Mouse (Mus musculus) megakaryocyte, embryonic 14.5 days (primary cell): ENCODE data around the gene Gstm6.

ENCODE experiments used
- FLI1 ChIP-seq: IDR thresholded peaks from 2 replicates; pipeline ENCODE4 v1.6.1; 2012; ENCODE audit warnings: low read length, inconsistent platforms, mixed read lengths
- GATA1 ChIP-seq: IDR thresholded peaks from 3 replicates; pipeline ENCODE4 v1.6.1; 2012; ENCODE audit warnings: mixed read lengths, low read length, inconsistent platforms, borderline replicate concordance

DNA sequence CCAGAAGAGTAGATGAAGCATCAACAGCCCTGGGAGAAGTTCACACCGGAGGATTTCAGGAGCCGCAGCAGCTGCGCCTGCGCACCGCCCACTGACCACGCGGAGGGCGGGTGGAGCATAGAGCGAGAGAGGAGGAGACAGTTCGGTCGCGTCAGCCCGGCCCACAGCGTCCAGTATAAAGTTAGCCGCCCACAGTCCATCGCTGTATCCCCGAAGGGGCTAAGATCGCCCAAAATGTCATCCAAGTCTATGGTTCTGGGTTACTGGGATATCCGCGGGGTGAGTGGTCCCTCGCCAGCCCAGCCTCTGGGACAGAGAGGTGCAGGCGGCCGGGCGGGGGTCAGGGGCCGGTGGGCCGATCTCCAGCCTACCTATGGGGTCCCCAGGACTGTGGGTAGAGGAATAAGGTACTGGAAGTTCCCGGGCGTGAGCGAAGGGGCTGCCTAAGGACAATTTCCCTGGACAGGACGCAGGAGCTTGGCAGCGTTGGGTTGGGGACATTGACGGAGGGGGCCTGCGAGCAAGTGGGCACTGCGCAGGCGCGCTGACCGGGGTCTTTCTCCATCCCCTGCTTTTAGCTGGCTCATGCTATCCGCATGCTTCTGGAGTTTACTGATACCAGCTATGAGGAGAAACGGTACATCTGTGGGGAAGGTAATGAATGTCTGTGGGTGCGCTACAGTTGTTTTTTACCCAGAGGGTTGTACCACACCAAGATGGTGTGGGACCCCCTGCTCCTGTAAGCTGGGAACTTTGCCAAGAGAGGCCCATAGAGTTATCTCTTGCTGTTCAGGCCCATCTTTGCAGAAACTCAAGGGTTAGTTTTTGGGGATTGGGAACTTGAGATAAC is 47.6 kb downstream of the Gstm6 start, which contains the start of gene Gstm5:
- no peak for TF ChIP-seq GATA1
- TF ChIP-seq FLI1 = no peak
